Mouse (Mus musculus) frontal cortex, postnatal 25 days (tissue): ENCODE results near the gene 2300002M23Rik.

Experiments used
- DNase-seq, 2 experiments: peaks; one replicate each; pipeline ENCODE4 v3.0.0; 2022; ENCODE audit warnings: low spot score in 2 of 2

Gene 2300002M23Rik

GRCm38 (mm10) chr17:35601736-35602354 is 34.6 kb downstream of the 2300002M23Rik start:
- no peak for DNase-seq

- DNase-seq: no peak
Measured at GRCm38 (mm10) chr17:35617127-35617526, 49.9 kb downstream of the 2300002M23Rik start.
